Comparison of ENCODE assay signal across 14 mouse cellular contexts in genomic region chr11:30326371-30326770, GRCm38 (mm10). TPM values are rescaled to one million over a fixed set of nuclear protein-coding genes. Genes with fewer than 3 reads are reported as not detected.
DNase-seq lines count a peak whose midpoint lies in the region; ATAC-seq lines count a peak whose summit lies in the region.
"Had no signal": no experiment of that assay in that cellular context is flagged by ENCODE, and none has a peak within 500 bp of the region (broad histone marks: within the 10 kb centered on the region; RNA-seq: fewer than 3 reads in every experiment).

No protein-coding gene starts in this region.

- intact Hi-C loops in left cerebral cortex, postnatal 36 days (cut with DNase I) = no loop called here

- H3K27me3 ChIP-seq in heart, embryonic 12.5 days (replicated peaks) = no peaks in the 10 kb centered on the region
- H3K27me3 ChIP-seq in lung, embryonic 16.5 days (ENCODE audit: control insufficient read depth, insufficient read depth, low read depth, low read length) = no peaks in the 10 kb centered on the region
- H3K27me3 ChIP-seq: heart, embryonic 15.5 days; kidney, embryonic 15.5 days had no signal

- no peak for ATAC-seq in heart, embryonic 12.5 days (ENCODE audit: insufficient number of reproducible peaks, low FRiP score)
- ATAC-seq in lung, embryonic 16.5 days (ENCODE audit: low read depth) = peak; percentile 41; the same call in 1 of the 2 replicates
- ATAC-seq: activated CD4-positive, CD25-positive, alpha-beta regulatory T cell, adult 4 months had no signal

- H3K9me3 ChIP-seq in heart, embryonic 12.5 days (replicated peaks) = no peaks in the 10 kb centered on the region
- no peaks in the 10 kb centered on the region for H3K9me3 ChIP-seq in lung, embryonic 16.5 days (ENCODE audit: control insufficient read depth, low read length)
- H3K9me3 ChIP-seq: heart, embryonic 15.5 days; kidney, embryonic 15.5 days had no signal

- H3K4me3 ChIP-seq in heart, embryonic 12.5 days = no peak overlapping the region
- H3K4me3 ChIP-seq in brown adipose tissue, adult 24 weeks (ENCODE audit: insufficient read depth, low read depth, low read length) = no peak overlapping the region
- no peak overlapping the region for H3K4me3 ChIP-seq in lung, embryonic 16.5 days (ENCODE audit: low read length)
- H3K4me3 ChIP-seq: heart, embryonic 15.5 days; kidney, embryonic 15.5 days had no signal

- H3K27ac ChIP-seq in heart, embryonic 12.5 days (ENCODE audit: poor library complexity, severe bottlenecking) = no peak overlapping the region
- H3K27ac ChIP-seq in brown adipose tissue, adult 24 weeks (replicated peaks; ENCODE audit: low read depth, low read length) = peak overlapping the region; percentile 45
- peak overlapping the region; percentile 63 for H3K27ac ChIP-seq in lung, embryonic 16.5 days (ENCODE audit: low read length)
- H3K27ac ChIP-seq: heart, embryonic 15.5 days; kidney, embryonic 15.5 days had no signal

- H3K4me1 ChIP-seq in heart, embryonic 12.5 days (replicated peaks) = no peaks in the 10 kb centered on the region
- H3K4me1 ChIP-seq in brown adipose tissue, adult 24 weeks (ENCODE audit: control insufficient read depth, insufficient read depth, insufficient read length, low read length) = peaks cover 11% of the 10 kb centered on the region; the same call in 1 of the 2 replicates
- peaks cover 11% of the 10 kb centered on the region; the same call in 1 of the 2 replicates for H3K4me1 ChIP-seq in lung, embryonic 16.5 days (replicated peaks; ENCODE audit: control insufficient read depth, insufficient read depth, low read length)
- H3K4me1 ChIP-seq: kidney, embryonic 15.5 days had no signal

- no peaks in the 10 kb centered on the region for H3K36me3 ChIP-seq in heart, embryonic 12.5 days
- H3K36me3 ChIP-seq in lung, embryonic 16.5 days (ENCODE audit: control insufficient read depth, insufficient read depth, low read length) = no peaks in the 10 kb centered on the region
- H3K36me3 ChIP-seq: heart, embryonic 15.5 days; kidney, embryonic 15.5 days had no signal

- no peak overlapping the region for H3K9ac ChIP-seq in heart, embryonic 12.5 days
- no peak overlapping the region for H3K9ac ChIP-seq in lung, embryonic 16.5 days (ENCODE audit: low read length)
- H3K9ac ChIP-seq: heart, embryonic 15.5 days; kidney, embryonic 15.5 days had no signal

- H3K4me2 ChIP-seq in heart, embryonic 12.5 days = no peak overlapping the region
- H3K4me2 ChIP-seq in lung, embryonic 16.5 days (ENCODE audit: low read depth, low read length) = no peak overlapping the region
- H3K4me2 ChIP-seq: heart, embryonic 15.5 days; kidney, embryonic 15.5 days; liver, embryonic 11.5 days had no signal

- DNase-seq in heart, adult 18-20 months = peak; percentile 71 to 77
- DNase-seq in 3T3-L1 (ENCODE audit: low read depth, low spot score) = peak; percentile 22
- no peak for DNase-seq in left cerebral cortex, postnatal 36 days (ENCODE audit: low spot score in 2 of 2)
- no peak for DNase-seq in left cerebral cortex, adult 8-10 months (ENCODE audit: low spot score in 2 of 2)
- DNase-seq: cerebellum, adult 11-12 months; retina, postnatal 1 day; spleen, adult 18-20 months had no signal

- WGBS in heart, embryonic 12.5 days = 80% methylated on average over 2 of the region's 2 CpGs
- 38% methylated on average over 2 of the region's 2 CpGs for WGBS in lung, embryonic 16.5 days

RNA-seq across cellular contexts. Expression of gene Sptbn1, which starts 58.4 kb away (rescaled TPM):
- 100 to 1,000 TPM; 523 to 532 TPM for total RNA-seq in heart, adult 18-20 months (2021)
- polyA plus RNA-seq in heart, embryonic 12.5 days (2016; fragmentation: Nextera tagmentation; extraction: Ambion mirVana) = 188 and 194 TPM in 2 replicates
- polyA plus RNA-seq in brown adipose tissue, adult 24 weeks (2012; ENCODE audit: insufficient read depth, insufficient read length, missing spikeins) = 199 and 225 TPM in 2 replicates
- 169 and 187 TPM in 2 replicates for polyA plus RNA-seq in lung, embryonic 16.5 days (2015; fragmentation: Nextera tagmentation; extraction: Ambion mirVana)
- total RNA-seq in left cerebral cortex, postnatal 36 days (2021) = 100 to 1,000 TPM; 587 to 631 TPM
- total RNA-seq in left cerebral cortex, adult 8-10 months (2022) = 100 to 1,000 TPM; 544 to 579 (median 556) TPM

Comparison
In these comparisons a context has a peak if more than half of its experiments do, and no peak if none do; other contexts are left out.
1. DNase-seq: peak in heart, adult 18-20 months (2 of 2) and 3T3-L1 (single experiment); none in left cerebral cortex, postnatal 36 days (0 of 2) and left cerebral cortex, adult 8-10 months (0 of 2).